Mouse (Mus musculus) forebrain, embryonic 10.5 days (tissue): Measurements from ENCODE around the gene Crebl2. TPM values are rescaled to one million over a fixed set of nuclear protein-coding genes. Genes with fewer than 3 reads are reported as not detected.
A peak's percentile ranks its signal among the peaks of the same experiment; 100 is the strongest.

Experiments used
- DNase-seq: peaks from one replicate; pipeline ENCODE4 v3.0.0-alpha.2; 2017; ENCODE audit warnings: low spot score; ENCODE audit errors: extremely low spot score
- H3K27ac ChIP-seq: fragments of 300-500 bp; sonication (generic); 2 replicates; pipeline ENCODE4 v1.5.1; 2016; ENCODE audit warnings: mild to moderate bottlenecking
- H3K27me3 ChIP-seq: fragments of 300-500 bp; sonication (generic); 2 replicates; pipeline ENCODE4 v1.6.1; 2016; ENCODE audit warnings: mild to moderate bottlenecking; ENCODE audit not compliant: poor library complexity, severe bottlenecking
- H3K36me3 ChIP-seq: fragments of 300-500 bp; sonication (generic); replicated peaks from 2 replicates; pipeline ENCODE4 v1.6.1; 2016; ENCODE audit warnings: mild to moderate bottlenecking, moderate library complexity
- H3K4me1 ChIP-seq: fragments of 300-500 bp; sonication (generic); 2 replicates; pipeline ENCODE4 v1.6.1; 2016
- H3K4me3 ChIP-seq: fragments of 300-500 bp; sonication (generic); 2 replicates; pipeline ENCODE4 v1.5.1; 2016; ENCODE audit warnings: mild to moderate bottlenecking, moderate library complexity
- H3K9me3 ChIP-seq: fragments of 300-500 bp; sonication (generic); 2 replicates; pipeline ENCODE4 v1.6.1; 2016; ENCODE audit warnings: mild to moderate bottlenecking, moderate library complexity
- WGBS: fragments of 180-500 bp; shearing (Covaris S2); methylation state at CpG from one replicate; pipeline ENCODE4 v1.1.7; 2016; 5-methylcytosine and 5-hydroxymethylcytosine counted together
- polyA plus RNA-seq: library from polyadenylated mRNA; unstranded; fragments of >200 nt; fragmentation: Nextera tagmentation; extraction: Ambion mirVana; gene quantifications from 2 replicates; pipeline ENCODE4 v1.2.1, GENCODE M21; 2016

Gene Crebl2
- polyA plus RNA-seq, 1 experiment from 2014 or later: 0.86 TPM

DNA sequence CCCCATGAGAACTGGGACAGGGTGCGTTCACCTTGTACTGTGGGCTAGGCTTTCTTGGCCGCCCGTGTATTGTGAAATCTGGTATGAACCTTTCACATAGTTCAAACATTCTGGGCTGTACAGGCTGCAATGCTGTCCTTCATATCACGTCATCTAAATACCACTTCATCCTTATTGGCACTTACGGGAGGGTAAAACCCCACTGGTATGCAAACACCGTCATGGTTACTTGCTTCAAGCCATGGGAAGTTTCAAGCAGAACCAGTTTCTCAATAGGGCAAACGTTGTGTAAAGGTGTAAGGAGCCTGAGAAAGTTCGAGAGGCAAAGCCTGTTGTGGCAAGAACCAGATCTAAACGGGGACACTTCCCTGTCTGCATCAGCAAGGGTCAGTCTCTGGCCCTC lies 27.3 kb upstream of the Crebl2 start:
- DNase-seq: no peak
- H3K9me3 ChIP-seq: no peaks in the 10 kb centered on the region
- H3K4me3 ChIP-seq: no peak overlapping the region
- 84% methylated on average over 9 of the region's 9 CpGs for WGBS
- H3K36me3 ChIP-seq: no peaks in the 10 kb centered on the region
- H3K4me1 ChIP-seq: peaks cover 13% of the 10 kb centered on the region
- no peak overlapping the region for H3K27ac ChIP-seq
- no peaks in the 10 kb centered on the region for H3K27me3 ChIP-seq

DNA sequence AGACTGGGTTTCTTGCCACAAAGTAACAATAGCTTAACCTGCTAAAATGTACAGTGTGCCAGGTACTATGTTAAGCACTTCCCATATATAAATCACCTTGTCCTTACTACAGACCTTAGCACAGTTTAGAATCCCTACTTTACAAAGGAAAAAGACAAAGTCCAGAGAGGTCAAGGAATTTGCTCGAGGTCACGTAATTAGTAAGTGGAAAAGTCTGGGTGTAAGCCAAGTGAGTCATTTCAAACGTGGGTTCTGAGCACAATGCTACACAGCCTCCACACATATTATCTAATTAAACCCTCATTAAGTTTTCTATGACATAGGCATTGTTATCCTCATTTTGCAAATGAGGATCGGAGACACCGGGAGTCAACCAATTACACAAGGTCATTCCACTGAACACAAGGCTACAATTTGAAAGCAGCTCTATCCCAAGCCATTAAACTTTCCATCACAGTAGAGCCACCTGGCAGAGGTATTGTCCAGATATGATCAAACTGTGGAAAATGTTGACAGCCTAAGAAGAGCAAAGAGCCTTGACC lies 25.1 kb upstream of the Crebl2 start:
- Histone ChIP-seq H3K4me1 (peaks cover 13% of the 10 kb centered on the region), H3K27me3 (no peaks in the 10 kb centered on the region), H3K27ac (no peak overlapping the region), H3K4me3 (no peak overlapping the region), H3K36me3 (no peaks in the 10 kb centered on the region), H3K9me3 (no peaks in the 10 kb centered on the region)
- no peak for DNase-seq
- 64% methylated on average over 5 of the region's 5 CpGs for WGBS

DNA sequence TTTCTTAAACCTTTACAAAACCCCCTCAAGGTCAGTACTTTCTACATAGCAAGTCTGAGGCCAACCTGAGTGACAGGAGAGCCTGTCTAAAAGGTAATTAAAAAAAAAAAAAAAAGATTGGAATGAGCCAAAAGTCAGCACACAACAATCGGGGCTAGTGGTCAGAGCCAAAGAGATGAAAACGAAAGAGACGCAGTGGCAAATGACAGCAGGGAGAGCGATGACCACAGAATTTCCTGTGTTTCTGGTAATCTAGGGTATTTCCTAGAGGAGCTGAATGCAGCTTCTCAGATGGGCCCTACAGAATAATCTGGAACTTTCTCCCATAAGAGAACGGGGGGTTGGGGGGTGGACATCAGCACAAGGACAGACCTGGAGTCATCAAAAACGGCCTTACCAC lies 23.8 kb upstream of the Crebl2 start:
- Histone ChIP-seq H3K36me3 (no peaks in the 10 kb centered on the region), H3K9me3 (no peaks in the 10 kb centered on the region), H3K27ac (no peak overlapping the region), H3K4me3 (no peak overlapping the region), H3K27me3 (no peaks in the 10 kb centered on the region), H3K4me1 (peaks cover 12% of the 10 kb centered on the region)
- WGBS: 92% methylated on average over 6 of the region's 6 CpGs
- no peak for DNase-seq

DNA sequence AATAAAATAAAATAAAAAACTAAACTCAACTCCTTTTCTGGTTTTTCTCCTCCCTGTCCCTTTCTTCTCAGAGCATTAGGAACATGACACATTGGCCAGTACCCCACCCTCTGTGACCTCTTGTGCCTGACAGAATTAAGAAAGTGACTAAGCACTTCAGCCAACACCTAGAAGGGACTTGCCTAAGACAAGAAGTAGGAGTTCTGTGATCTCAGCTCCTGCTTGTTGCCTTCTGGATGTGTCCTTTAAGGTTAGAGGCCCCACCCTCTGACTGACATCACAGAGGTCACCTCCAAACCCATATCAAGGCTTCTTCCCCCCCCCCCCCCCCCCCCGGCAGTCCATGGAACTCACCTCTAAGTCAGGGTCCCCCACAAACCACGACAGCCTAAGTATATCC lies 22.9 kb upstream of the Crebl2 start:
- Histone ChIP-seq H3K27ac (no peak overlapping the region), H3K36me3 (no peaks in the 10 kb centered on the region), H3K9me3 (no peaks in the 10 kb centered on the region), H3K4me1 (peaks cover 6% of the 10 kb centered on the region), H3K4me3 (no peak overlapping the region), H3K27me3 (no peaks in the 10 kb centered on the region)
- 71% methylated on average over 2 of the region's 2 CpGs for WGBS
- DNase-seq: no peak

DNA sequence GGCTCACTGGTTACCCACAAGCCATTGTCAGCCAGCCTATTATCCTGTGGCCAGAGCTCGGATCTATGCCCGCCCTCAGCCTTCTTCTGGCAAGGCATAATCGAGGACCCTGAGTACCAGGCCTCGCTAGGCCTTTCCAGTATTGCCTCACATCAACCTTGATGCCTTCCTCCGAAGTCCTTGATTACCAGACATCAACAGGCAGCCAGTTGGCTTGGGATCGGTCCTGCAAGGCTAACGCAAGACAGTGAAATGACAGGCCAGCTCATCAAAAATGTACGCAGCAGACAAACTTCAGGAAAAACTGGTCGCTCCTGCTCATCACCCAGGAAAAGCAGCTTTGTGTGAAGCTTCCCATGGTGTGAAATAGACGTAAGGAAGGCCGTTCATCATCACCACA lies 22.2 kb upstream of the Crebl2 start:
- Histone ChIP-seq H3K27me3 (no peaks in the 10 kb centered on the region), H3K4me3 (no peak overlapping the region), H3K4me1 (peaks cover 6% of the 10 kb centered on the region), H3K27ac (no peak overlapping the region), H3K9me3 (no peaks in the 10 kb centered on the region), H3K36me3 (no peaks in the 10 kb centered on the region)
- no peak for DNase-seq
- WGBS: 87% methylated on average over 11 of the region's 11 CpGs

DNA sequence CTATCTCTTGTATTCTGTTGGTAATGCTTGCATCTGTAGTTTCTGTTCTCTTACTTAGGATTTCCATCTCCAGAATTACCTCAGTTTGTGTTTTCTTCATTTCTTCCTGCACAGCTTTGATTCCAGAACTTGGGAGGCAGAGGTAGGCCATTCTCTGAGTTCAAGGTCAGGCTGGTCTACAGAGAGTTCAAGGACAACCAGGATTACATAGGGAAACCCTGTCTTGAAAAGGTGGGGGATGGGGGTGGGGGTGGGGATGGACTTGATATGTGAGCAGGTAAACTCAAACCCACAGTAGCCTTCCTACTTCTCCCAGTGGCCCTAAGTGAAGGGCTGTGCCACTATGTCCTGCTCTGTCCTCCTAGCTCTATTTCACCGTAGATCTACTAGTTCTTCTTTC lies 16.9 kb upstream of the Crebl2 start:
- 90% methylated on average over 1 of the region's 1 CpGs for WGBS
- Histone ChIP-seq H3K4me1 (no peaks in the 10 kb centered on the region), H3K36me3 (no peaks in the 10 kb centered on the region), H3K9me3 (no peaks in the 10 kb centered on the region), H3K27me3 (no peaks in the 10 kb centered on the region), H3K4me3 (no peak overlapping the region), H3K27ac (no peak overlapping the region)
- no peak for DNase-seq

DNA sequence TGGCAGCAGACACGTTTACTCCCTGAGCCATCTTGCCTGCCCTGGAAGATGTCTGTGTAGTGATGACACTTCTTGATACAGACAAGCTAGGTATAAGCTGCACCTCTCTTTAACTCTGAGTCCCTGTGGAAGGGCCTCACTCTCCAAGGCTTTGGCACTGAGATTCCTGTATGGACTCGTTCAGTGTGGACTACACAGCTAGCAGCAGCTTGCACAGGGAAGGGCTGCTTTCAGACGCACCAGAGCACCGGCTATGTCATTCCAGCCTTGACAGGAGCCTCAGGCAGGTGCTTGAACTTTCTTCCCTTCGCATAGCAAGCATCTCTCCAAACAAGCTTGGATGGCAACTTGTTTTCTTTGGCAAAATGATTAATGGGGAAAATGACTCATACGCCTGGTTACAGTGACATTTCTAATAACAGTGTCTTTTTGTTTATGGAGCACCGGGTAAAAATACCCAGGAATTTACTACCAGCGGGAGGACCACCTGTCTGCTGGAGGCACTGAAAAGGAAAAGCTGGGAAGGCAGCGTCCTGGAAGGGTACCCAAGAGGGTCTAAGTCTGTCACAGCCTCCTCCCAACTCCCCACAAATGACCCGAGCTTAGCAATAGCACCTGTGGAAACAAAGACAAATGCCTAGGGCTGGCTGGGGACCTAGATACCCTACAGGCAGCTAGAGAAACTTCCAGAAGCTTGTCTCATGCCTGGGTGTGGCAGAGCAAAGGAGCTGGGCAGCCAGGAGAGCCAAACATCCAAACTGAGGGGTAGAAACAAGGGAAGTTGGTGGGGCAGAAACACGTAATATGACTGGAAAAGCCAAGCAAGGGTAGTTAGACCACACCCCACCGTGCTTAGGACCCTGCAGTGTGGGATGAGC lies 12.7 kb upstream of the Crebl2 start:
- WGBS: 78% methylated on average over 12 of the region's 12 CpGs
- H3K9me3 ChIP-seq: no peaks in the 10 kb centered on the region

DNA sequence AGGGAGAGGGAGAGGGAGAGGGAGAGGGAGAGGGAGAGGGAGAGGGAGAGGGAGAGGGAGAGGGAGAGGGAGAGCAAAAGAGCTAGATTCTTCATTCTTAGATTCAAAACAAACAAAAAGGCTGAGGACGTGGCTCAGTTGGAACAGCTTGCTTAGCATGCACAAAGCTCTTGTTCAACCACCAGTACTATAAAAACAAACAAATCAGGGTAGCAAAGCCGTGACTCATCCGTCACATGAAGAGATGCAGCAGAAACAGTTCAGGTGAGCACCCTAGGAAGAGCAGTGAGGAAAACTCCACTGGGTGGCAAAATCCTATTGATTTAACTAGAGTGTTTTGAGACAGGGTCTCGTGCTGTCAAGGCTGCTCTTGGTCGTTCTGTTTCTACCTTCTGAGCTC lies 10.2 kb upstream of the Crebl2 start:
- WGBS: 66% methylated on average over 5 of the region's 5 CpGs
- Histone ChIP-seq H3K27me3 (no peaks in the 10 kb centered on the region), H3K4me1 (no peaks in the 10 kb centered on the region), H3K36me3 (no peaks in the 10 kb centered on the region), H3K27ac (no peak overlapping the region), H3K4me3 (no peak overlapping the region), H3K9me3 (no peaks in the 10 kb centered on the region)
- no peak for DNase-seq

More for the DNA sequence above, 12.7 kb upstream of the Crebl2 start:
- DNase-seq: no peak
- no peak overlapping the region for H3K27ac ChIP-seq
- no peaks in the 10 kb centered on the region for H3K4me1 ChIP-seq
- H3K27me3 ChIP-seq: no peaks in the 10 kb centered on the region
- H3K4me3 ChIP-seq: no peak overlapping the region
- H3K36me3 ChIP-seq: no peaks in the 10 kb centered on the region

DNA sequence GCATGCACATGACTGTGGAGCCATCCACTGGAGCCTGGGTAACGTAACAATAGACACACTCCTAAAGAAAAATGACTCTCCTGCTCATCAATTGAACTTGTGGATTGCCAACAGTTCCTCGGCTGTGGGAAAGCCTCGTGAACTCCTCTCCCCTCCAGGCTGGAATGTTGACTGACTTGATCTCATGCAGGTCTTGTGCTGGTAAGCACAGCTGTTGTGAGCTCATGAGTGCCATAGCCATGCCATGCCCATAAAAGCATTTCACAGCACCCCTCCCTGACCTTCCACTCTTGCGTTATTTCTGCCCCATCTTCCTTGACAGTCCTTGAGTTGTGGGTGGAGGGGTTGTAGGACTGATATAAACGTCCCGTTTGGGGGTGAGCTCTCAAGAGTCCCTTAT lies 9.5 kb upstream of the Crebl2 start:
- 74% methylated on average over 6 of the region's 6 CpGs for WGBS
- Histone ChIP-seq H3K9me3 (no peaks in the 10 kb centered on the region), H3K36me3 (no peaks in the 10 kb centered on the region), H3K4me1 (no peaks in the 10 kb centered on the region), H3K4me3 (no peak overlapping the region), H3K27ac (no peak overlapping the region), H3K27me3 (no peaks in the 10 kb centered on the region)
- DNase-seq: no peak

DNA sequence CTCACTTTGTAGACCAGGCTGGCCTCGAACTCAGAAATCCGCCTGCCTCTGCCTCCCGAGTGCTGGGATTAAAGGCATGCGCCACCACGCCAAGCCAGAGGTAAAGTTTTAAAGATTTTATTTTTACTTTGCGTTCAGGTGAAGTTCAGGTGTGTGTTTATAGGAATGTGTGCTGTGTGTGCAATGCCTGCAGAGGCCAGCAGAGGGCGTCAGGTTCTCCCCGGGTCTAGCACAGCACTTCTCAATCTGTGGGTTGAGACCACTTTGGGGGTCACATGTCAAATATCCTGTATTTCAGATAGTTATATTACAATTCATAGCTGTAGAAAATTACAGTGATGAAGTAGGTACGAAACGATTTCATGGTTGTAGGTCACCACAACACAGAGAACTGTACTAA lies 7.1 kb upstream of the Crebl2 start:
- no peak for DNase-seq
- no peaks in the 10 kb centered on the region for H3K4me1 ChIP-seq
- H3K27me3 ChIP-seq: no peaks in the 10 kb centered on the region
- H3K36me3 ChIP-seq: no peaks in the 10 kb centered on the region
- H3K4me3 ChIP-seq: no peak overlapping the region
- no peaks in the 10 kb centered on the region for H3K9me3 ChIP-seq
- no peak overlapping the region for H3K27ac ChIP-seq
- WGBS: 65% methylated on average over 10 of the region's 10 CpGs

DNA sequence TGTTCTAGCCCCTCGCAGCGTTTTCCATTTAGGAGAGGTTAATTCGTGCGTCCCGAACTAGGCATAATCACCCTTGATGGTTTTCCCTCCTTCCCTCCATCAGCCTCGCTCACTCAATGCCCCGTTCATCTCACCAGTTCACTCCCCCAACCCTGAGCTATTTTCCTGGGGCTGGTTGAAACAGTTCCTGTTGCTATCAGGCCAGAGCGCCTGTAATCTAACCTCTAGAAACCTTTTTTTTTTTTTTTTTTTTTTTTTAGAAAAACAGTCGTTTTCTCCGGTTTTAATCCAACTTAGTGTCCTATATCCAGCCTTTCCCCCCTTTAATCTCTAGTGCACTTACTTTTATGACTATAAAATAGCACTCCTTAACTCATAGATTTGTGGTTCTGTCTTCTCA lies 822 bp downstream of the Crebl2 start:
- Histone ChIP-seq H3K36me3 (no peaks in the 10 kb centered on the region), H3K4me3 (peak overlapping the region; percentile 78), H3K27ac (peak overlapping the region; percentile 89; the same call in 1 of the 2 replicates), H3K9me3 (no peaks in the 10 kb centered on the region), H3K4me1 (peaks cover 20% of the 10 kb centered on the region), H3K27me3 (0 out of 2 replicates have a peak, but pooled peaks cover 7% of the 10 kb centered on the region)
- WGBS: 4% methylated on average over 10 of the region's 10 CpGs
- DNase-seq: no peak

DNA sequence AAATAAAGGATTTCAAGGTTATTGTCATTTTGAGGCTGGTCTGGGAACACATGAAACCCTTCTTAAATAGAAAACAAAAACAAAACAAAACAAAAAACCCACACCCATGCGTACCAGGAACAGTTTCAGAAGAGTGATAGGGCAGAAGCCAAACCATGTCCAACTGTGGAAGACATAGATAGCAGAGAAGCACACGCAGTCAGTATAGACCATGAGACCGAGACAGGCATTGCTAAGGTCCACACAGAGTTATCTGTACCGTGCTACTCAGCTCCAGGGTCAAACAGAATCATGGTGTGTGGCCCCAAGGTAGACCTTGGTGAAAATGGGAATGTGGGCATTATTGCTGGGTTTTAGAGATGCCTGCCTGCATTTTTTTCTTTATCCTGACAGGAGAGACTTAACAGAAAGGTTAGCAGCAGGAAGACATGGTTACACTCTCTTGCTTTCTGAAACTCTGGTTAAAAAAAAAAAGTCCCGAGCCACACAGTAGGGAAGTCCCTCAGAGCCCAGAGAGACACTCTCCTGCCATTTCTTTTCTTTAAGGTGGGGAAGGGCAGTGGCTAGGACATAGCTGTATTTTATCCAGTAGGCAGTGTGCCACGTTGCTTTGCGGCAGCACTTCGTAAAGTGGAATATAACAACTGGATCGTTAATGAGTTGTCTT lies 4.8 kb downstream of the Crebl2 start:
- peaks cover 10% of the 10 kb centered on the region for H3K4me1 ChIP-seq
- 85% methylated on average over 9 of the region's 9 CpGs for WGBS
- no peaks in the 10 kb centered on the region for H3K9me3 ChIP-seq
- 0 out of 2 replicates have a peak, but pooled peaks cover 7% of the 10 kb centered on the region for H3K27me3 ChIP-seq
- H3K36me3 ChIP-seq: no peaks in the 10 kb centered on the region
- H3K4me3 ChIP-seq: no peak overlapping the region
- no peak for DNase-seq
- H3K27ac ChIP-seq: no peak overlapping the region

DNA sequence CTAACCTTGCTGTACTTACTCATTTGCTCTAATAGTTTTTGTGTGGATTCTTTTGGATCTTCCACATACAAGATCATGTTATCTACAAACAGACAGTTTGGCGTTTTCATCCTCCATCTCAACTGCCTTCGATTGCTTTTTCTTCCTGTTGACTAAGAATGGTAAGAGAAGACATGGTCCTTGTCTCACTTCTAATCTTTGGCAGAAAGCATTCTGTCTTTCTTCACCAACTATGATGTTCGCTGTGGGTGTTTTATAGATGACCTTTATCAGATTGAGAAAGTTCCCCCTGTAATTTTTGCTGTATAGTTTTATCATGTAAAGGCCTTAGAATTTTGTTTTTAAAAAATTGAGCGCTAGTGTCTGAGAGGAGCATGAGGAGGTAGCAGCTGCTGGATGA lies 8.2 kb downstream of the Crebl2 start:
- Histone ChIP-seq H3K27me3 (no peaks in the 10 kb centered on the region), H3K27ac (no peak overlapping the region), H3K4me3 (no peak overlapping the region), H3K9me3 (no peaks in the 10 kb centered on the region), H3K4me1 (no peaks in the 10 kb centered on the region), H3K36me3 (no peaks in the 10 kb centered on the region)
- DNase-seq: no peak
- WGBS: 89% methylated on average over 4 of the region's 4 CpGs
